Mouse (Mus musculus) heart, postnatal 0 days (tissue): ENCODE measurements around the gene L1cam. TPM values are rescaled to one million over a fixed set of nuclear protein-coding genes. Genes with fewer than 3 reads are reported as not detected.
A peak's percentile ranks its signal among the peaks of the same experiment; 100 is the strongest.

Source experiments
- ATAC-seq: fragments of 200-750 bp; cut with Nextera tagmentation; 2 replicates; pipeline ENCODE4 v1.8.0; 2017; ENCODE audit warnings: low read depth, moderate number of reproducible peaks, moderate library complexity; ENCODE audit not compliant: insufficient read depth
- DNase-seq: peaks from one replicate; pipeline ENCODE4 v3.0.0-alpha.2; 2016; ENCODE audit warnings: low spot score
- H3K27ac ChIP-seq: fragments of 300-500 bp; sonication (generic); 2 replicates; pipeline ENCODE4 v1.5.1; 2014; ENCODE audit warnings: low read depth, mild to moderate bottlenecking
- H3K27me3 ChIP-seq: fragments of 300-500 bp; sonication (generic); 2 replicates; pipeline ENCODE4 v1.6.1; 2014; ENCODE audit warnings: low read length, mixed read lengths; ENCODE audit not compliant: control insufficient read depth, insufficient read depth
- H3K36me3 ChIP-seq: fragments of 300-500 bp; sonication (generic); replicated peaks from 2 replicates; pipeline ENCODE4 v1.6.1; 2014; ENCODE audit warnings: low read length, mixed read lengths; ENCODE audit not compliant: control insufficient read depth, insufficient read depth
- H3K4me1 ChIP-seq: fragments of 300-500 bp; sonication (generic); 2 replicates; pipeline ENCODE4 v1.6.1; 2014; ENCODE audit warnings: antibody characterized with exemption; ENCODE audit not compliant: control insufficient read depth, insufficient read depth
- H3K4me2 ChIP-seq: fragments of 300-500 bp; sonication (generic); 2 replicates; pipeline ENCODE4 v1.6.1; 2014; ENCODE audit warnings: low read depth, mild to moderate bottlenecking, low read length, moderate library complexity
- H3K4me3 ChIP-seq: fragments of 300-500 bp; sonication (generic); 2 replicates; pipeline ENCODE4 v1.5.1; 2014; ENCODE audit warnings: low read depth, low read length
- H3K9ac ChIP-seq: fragments of 300-500 bp; sonication (generic); replicated peaks from 2 replicates; pipeline ENCODE4 v1.6.1; 2014; ENCODE audit warnings: low read depth, low read length, mixed read lengths
- H3K9me3 ChIP-seq: fragments of 300-500 bp; sonication (generic); replicated peaks from 2 replicates; pipeline ENCODE4 v1.6.1; 2016; ENCODE audit warnings: low read length; ENCODE audit not compliant: control insufficient read depth
- CTCF ChIP-seq: IDR thresholded peaks from 2 replicates; pipeline ENCODE4 v1.5.1; 2016; ENCODE audit warnings: antibody characterized with exemption, control low read depth, low read depth
- EP300 ChIP-seq: IDR thresholded peaks from 2 replicates; pipeline ENCODE4 v1.6.1; 2016; ENCODE audit warnings: antibody characterized with exemption, low read depth
- WGBS: fragments of 180-500 bp; shearing (Covaris S2); extraction: QIAGEN DNeasy Blood & Tissue Kit; methylation state at CpG from one replicate; pipeline ENCODE4 v1.1.7; 2014; 5-methylcytosine and 5-hydroxymethylcytosine counted together
- polyA plus RNA-seq: library from polyadenylated mRNA; unstranded; fragments of >200 nt; fragmentation: Nextera tagmentation; extraction: Ambion mirVana; gene quantifications from 2 replicates; pipeline ENCODE4 v1.2.1, GENCODE M21; 2015
- total RNA-seq: library from RNA; depleted of rRNA; stranded (reverse); fragments of >200 nt; gene quantifications from 2 replicates; pipeline ENCODE4 v1.2.3, GENCODE M21; 2014; ENCODE audit warnings: low replicate concordance

Gene L1cam
- total and polyA plus RNA-seq, 2 experiments from 2014 or later: 0.05 to 0.42 TPM

- Histone ChIP-seq H3K4me1 (no peaks in the 10 kb centered on the region), H3K4me3 (no peak overlapping the region), H3K36me3 (no peaks in the 10 kb centered on the region), H3K9me3 (no peaks in the 10 kb centered on the region), H3K9ac (no peak overlapping the region), H3K27me3 (peaks cover 16% of the 10 kb centered on the region; the same call in 1 of the 2 replicates), H3K27ac (no peak overlapping the region), H3K4me2 (no peak overlapping the region)
- DNase-seq: no peak
- no peak for TF ChIP-seq CTCF
- no peak for TF ChIP-seq EP300
- 43% methylated on average over 2 of the region's 2 CpGs for WGBS
- no peak for ATAC-seq
These were observed 20.0 kb downstream of the L1cam start for GRCm38 (mm10) chrX:73875881-73876280.

GRCm38 (mm10) chrX:73871956-73872355 lies 23.9 kb downstream of the L1cam start:
- Histone ChIP-seq H3K9ac (no peak overlapping the region), H3K4me2 (no peak overlapping the region)

GRCm38 (mm10) chrX:73871474-73871873 lies 24.4 kb downstream of the L1cam start:
- no peak for DNase-seq
- no peak overlapping the region for H3K4me2 ChIP-seq
- H3K27me3 ChIP-seq: no peaks in the 10 kb centered on the region; the same call in 1 of the 2 replicates
- H3K36me3 ChIP-seq: no peaks in the 10 kb centered on the region
- no peak overlapping the region for H3K9ac ChIP-seq
- H3K4me1 ChIP-seq: no peaks in the 10 kb centered on the region
- no peaks in the 10 kb centered on the region for H3K9me3 ChIP-seq
- TF ChIP-seq CTCF (no peak), EP300 (no peak)
- no peak overlapping the region for H3K27ac ChIP-seq
- ATAC-seq: no peak
- no peak overlapping the region for H3K4me3 ChIP-seq

More at GRCm38 (mm10) chrX:73871956-73872355, 23.9 kb downstream of the L1cam start:
- H3K27me3 ChIP-seq: no peaks in the 10 kb centered on the region
- no peak for TF ChIP-seq EP300
- no peak for TF ChIP-seq CTCF
- H3K4me3 ChIP-seq: no peak overlapping the region
- WGBS: 38% methylated on average over 1 of the region's 1 CpGs
- DNase-seq (no peak), ATAC-seq (no peak)
- no peaks in the 10 kb centered on the region for H3K36me3 ChIP-seq
- no peaks in the 10 kb centered on the region for H3K4me1 ChIP-seq
- no peaks in the 10 kb centered on the region for H3K9me3 ChIP-seq
- H3K27ac ChIP-seq: no peak overlapping the region

GRCm38 (mm10) chrX:73869334-73869733 lies 26.6 kb downstream of the L1cam start:
- DNase-seq (peak; percentile 7), ATAC-seq (no peak)
- WGBS: 10% methylated on average over 5 of the region's 5 CpGs
- Histone ChIP-seq H3K9ac (no peak overlapping the region), H3K9me3 (no peaks in the 10 kb centered on the region), H3K36me3 (no peaks in the 10 kb centered on the region), H3K4me3 (no peak overlapping the region), H3K4me1 (no peaks in the 10 kb centered on the region), H3K27me3 (no peaks in the 10 kb centered on the region; the same call in 1 of the 2 replicates), H3K4me2 (no peak overlapping the region), H3K27ac (no peak overlapping the region)
- TF ChIP-seq EP300: no peak
- TF ChIP-seq CTCF: no peak

- no peak overlapping the region for H3K4me3 ChIP-seq
- no peaks in the 10 kb centered on the region; the same call in 1 of the 2 replicates for H3K27me3 ChIP-seq
- whole genome bisulfite sequencing: 64% methylated on average over 1 of the region's 1 CpGs
- H3K4me2 ChIP-seq: no peak overlapping the region
- no peaks in the 10 kb centered on the region for H3K9me3 ChIP-seq
- ATAC-seq: no peak
- no peaks in the 10 kb centered on the region for H3K4me1 ChIP-seq
- TF ChIP-seq CTCF: no peak
- TF ChIP-seq EP300: no peak
- H3K9ac ChIP-seq: no peak overlapping the region
- DNase-seq: no peak
- no peaks in the 10 kb centered on the region for H3K36me3 ChIP-seq
- no peak overlapping the region for H3K27ac ChIP-seq
These were observed 28.1 kb downstream of the L1cam start for GRCm38 (mm10) chrX:73867852-73868251.

- WGBS: 15% methylated on average over 3 of the region's 3 CpGs
These were observed 28.6 kb downstream of the L1cam start for GRCm38 (mm10) chrX:73867256-73867655.

More at GRCm38 (mm10) chrX:73867256-73867655, 28.6 kb downstream of the L1cam start:
- no peak overlapping the region for H3K4me2 ChIP-seq
- TF ChIP-seq EP300 (no peak), CTCF (no peak)
- DNase-seq (no peak), ATAC-seq (no peak)
- H3K4me1 ChIP-seq: no peaks in the 10 kb centered on the region
- no peak overlapping the region for H3K9ac ChIP-seq
- no peaks in the 10 kb centered on the region for H3K36me3 ChIP-seq
- H3K27me3 ChIP-seq: no peaks in the 10 kb centered on the region; the same call in 1 of the 2 replicates
- no peak overlapping the region for H3K4me3 ChIP-seq
- H3K9me3 ChIP-seq: no peaks in the 10 kb centered on the region
- H3K27ac ChIP-seq: no peak overlapping the region
